Mouse (Mus musculus) adrenal gland, adult (tissue): ENCODE data around the gene Slc35b2.

Experiments used
- DNase-seq, 2 experiments: peaks; one replicate each; pipeline ENCODE4 v3.0.0; 2022 to 2023; ENCODE audit warnings: low spot score in 1 of 2; ENCODE audit not compliant: inconsistent age in 2 of 2

Slc35b2 gene

GRCm38 (mm10) chr17:45599446-45600242 lies 36.0 kb downstream of the Slc35b2 start, which contains the start of gene Slc29a1:
TSS of gene Slc29a1 (minus strand) at chr17:45599606.
- DNase-seq = peak; percentile 83 to 88

GRCm38 (mm10) chr17:45600267-45600666 lies 36.6 kb downstream of the Slc35b2 start:
- DNase-seq = no peak

- peak in 1 of 2 experiments; percentile 43 for DNase-seq
These were observed 37.7 kb downstream of the Slc35b2 start for GRCm38 (mm10) chr17:45601325-45601724.

- no peak for DNase-seq
These were observed 38.2 kb downstream of the Slc35b2 start, which contains the start of gene Mymx for GRCm38 (mm10) chr17:45601877-45602304. TSS of gene Mymx (minus strand) at chr17:45602102.

- DNase-seq = no peak
These were observed 39.3 kb downstream of the Slc35b2 start for GRCm38 (mm10) chr17:45602984-45603383.

- no peak for DNase-seq
These were observed 43.6 kb downstream of the Slc35b2 start for GRCm38 (mm10) chr17:45606992-45607879.

- DNase-seq = no peak
These were observed 44.7 kb downstream of the Slc35b2 start for GRCm38 (mm10) chr17:45608396-45608795.

GRCm38 (mm10) chr17:45610144-45610866 lies 46.6 kb downstream of the Slc35b2 start:
- DNase-seq = peak in 1 of 2 experiments; percentile 80

GRCm38 (mm10) chr17:45612008-45612407 lies 48.3 kb downstream of the Slc35b2 start:
- no peak for DNase-seq

- DNase-seq = no peak
These were observed 49.2 kb downstream of the Slc35b2 start for GRCm38 (mm10) chr17:45612921-45613320.

- no peak for DNase-seq
These were observed 52.5 kb downstream of the Slc35b2 start for GRCm38 (mm10) chr17:45616046-45616650.

- no peak for DNase-seq
These were observed 53.0 kb downstream of the Slc35b2 start for GRCm38 (mm10) chr17:45616679-45617078.
